ENCODE assay signal across 10 mouse cellular contexts in genomic region chrX:155625671-155626196, GRCm38 (mm10). TPM values are rescaled to one million over a fixed set of nuclear protein-coding genes. Genes with fewer than 3 reads are reported as not detected.
DNase-seq lines count a peak whose midpoint lies in the region; ATAC-seq and TF ChIP-seq lines count a peak whose summit lies in the region.
"Had no signal": no experiment of that assay in that cellular context is flagged by ENCODE, and none has a peak within 500 bp of the region (broad histone marks: within the 10 kb centered on the region; RNA-seq: fewer than 3 reads in every experiment).

No protein-coding gene starts in this region.

- H3K27me3 ChIP-seq in kidney, postnatal 0 days (ENCODE audit: insufficient read depth, low read length) = peaks cover 4% of the 10 kb centered on the region; the same call in 1 of the 2 replicates
- peaks cover 43% of the 10 kb centered on the region for H3K27me3 ChIP-seq in embryonic facial prominence, embryonic 12.5 days
- H3K27me3 ChIP-seq in hindbrain, embryonic 16.5 days (replicated peaks; ENCODE audit: control insufficient read depth, insufficient read depth, low read length) = no peaks in the 10 kb centered on the region

- no peak overlapping the region for H3K9ac ChIP-seq in kidney, postnatal 0 days (ENCODE audit: low read depth, low read length)
- H3K9ac ChIP-seq in embryonic facial prominence, embryonic 12.5 days = no peak overlapping the region
- 0 out of 2 replicates have a peak overlapping the region, but pooled peaks have one; percentile 31 for H3K9ac ChIP-seq in hindbrain, embryonic 16.5 days (ENCODE audit: low read depth, low read length)

- 0 out of 2 replicates have a peak, but pooled peaks cover 4% of the 10 kb centered on the region for H3K4me1 ChIP-seq in kidney, postnatal 0 days (replicated peaks; ENCODE audit: insufficient read depth, low read length)
- no peaks in the 10 kb centered on the region for H3K4me1 ChIP-seq in embryonic facial prominence, embryonic 12.5 days
- no peaks in the 10 kb centered on the region for H3K4me1 ChIP-seq in hindbrain, embryonic 16.5 days (ENCODE audit: control insufficient read depth, insufficient read depth, low read depth, low read length)

- peak overlapping the region; percentile 31; the same call in 1 of the 2 replicates for H3K4me2 ChIP-seq in kidney, postnatal 0 days (ENCODE audit: low read length)
- H3K4me2 ChIP-seq in embryonic facial prominence, embryonic 12.5 days (replicated peaks) = peak overlapping the region; percentile 33
- H3K4me2 ChIP-seq in hindbrain, embryonic 16.5 days (ENCODE audit: low read length) = peak overlapping the region; percentile 70

- WGBS in kidney, postnatal 0 days = 22% methylated on average over 13 of the region's 13 CpGs
- WGBS in embryonic facial prominence, embryonic 12.5 days = 14% methylated on average over 13 of the region's 13 CpGs
- WGBS in hindbrain, embryonic 16.5 days = 15% methylated on average over 13 of the region's 13 CpGs

- DNase-seq in kidney, postnatal 0 days (ENCODE audit: low spot score) = peak; percentile 50
- DNase-seq in kidney, adult 9 months = no peak
- peak; percentile 50 for DNase-seq in retina, postnatal 1 day
- no peak for DNase-seq in T-cell, adult 2 months (ENCODE audit: low spot score)
- no peak for DNase-seq in lung, adult 18-20 months
- DNase-seq in heart, postnatal 25 days (ENCODE audit: low spot score) = no peak
- DNase-seq: gastrocnemius, postnatal 10 days had no signal

- H3K4me3 ChIP-seq in kidney, postnatal 0 days (replicated peaks; ENCODE audit: low read depth, low read length) = no peak overlapping the region
- no peak overlapping the region for H3K4me3 ChIP-seq in embryonic facial prominence, embryonic 12.5 days
- peak overlapping the region; percentile 43 for H3K4me3 ChIP-seq in hindbrain, embryonic 16.5 days (ENCODE audit: low read length)

- no peaks in the 10 kb centered on the region for H3K9me3 ChIP-seq in kidney, postnatal 0 days (replicated peaks; ENCODE audit: low read length)
- no peaks in the 10 kb centered on the region for H3K9me3 ChIP-seq in embryonic facial prominence, embryonic 12.5 days
- H3K9me3 ChIP-seq in hindbrain, embryonic 16.5 days (ENCODE audit: control insufficient read depth, low read length) = no peaks in the 10 kb centered on the region

- intact Hi-C loops in heart, postnatal 25 days (cut with DNase I) = no loop called here

- no peak for TF ChIP-seq CTCF in kidney, postnatal 0 days (IDR thresholded peaks at IDR 0.05; ENCODE audit: low read depth)

- no peaks in the 10 kb centered on the region for H3K36me3 ChIP-seq in kidney, postnatal 0 days (ENCODE audit: insufficient read depth, low read length)
- H3K36me3 ChIP-seq in embryonic facial prominence, embryonic 12.5 days = no peaks in the 10 kb centered on the region
- H3K36me3 ChIP-seq in hindbrain, embryonic 16.5 days (ENCODE audit: control insufficient read depth, insufficient read depth, low read length) = no peaks in the 10 kb centered on the region

- ATAC-seq in kidney, postnatal 0 days (replicated peaks; ENCODE audit: low FRiP score, low read depth) = no peak
- no peak for ATAC-seq in embryonic facial prominence, embryonic 12.5 days (ENCODE audit: insufficient number of reproducible peaks, insufficient read depth, low FRiP score, low TSS enrichment)
- ATAC-seq in hindbrain, embryonic 16.5 days = no peak

- H3K27ac ChIP-seq in kidney, postnatal 0 days = no peak overlapping the region
- H3K27ac ChIP-seq in embryonic facial prominence, embryonic 12.5 days = no peak overlapping the region
- no peak overlapping the region for H3K27ac ChIP-seq in hindbrain, embryonic 16.5 days (ENCODE audit: low read depth, low read length)

RNA-seq across cellular contexts. Expression of gene Gm15155, which starts 1.2 kb away (rescaled TPM):
- polyA plus RNA-seq in kidney, postnatal 0 days (2015; fragmentation: Nextera tagmentation; extraction: Ambion mirVana) = not detected in 2 replicates
- not detected in 2 replicates for polyA plus RNA-seq in embryonic facial prominence, embryonic 12.5 days (2016; fragmentation: Nextera tagmentation; extraction: Ambion mirVana)
- 0.58 and 0.94 TPM in 2 replicates for polyA plus RNA-seq in hindbrain, embryonic 16.5 days (2015; fragmentation: Nextera tagmentation; extraction: Ambion mirVana)
- not detected for total RNA-seq in heart, postnatal 25 days (2021)
- total RNA-seq: gastrocnemius, postnatal 10 days had no signal
- polyA plus RNA-seq: liver, embryonic 16.5 days had no signal

RNA-seq across cellular contexts. Expression of gene Ptchd1, which starts 2.1 kb away (rescaled TPM):
- polyA plus RNA-seq in kidney, postnatal 0 days (2015; fragmentation: Nextera tagmentation; extraction: Ambion mirVana) = 0.73 and 0.83 TPM in 2 replicates
- 2.3 TPM in 2 replicates for polyA plus RNA-seq in embryonic facial prominence, embryonic 12.5 days (2016; fragmentation: Nextera tagmentation; extraction: Ambion mirVana)
- polyA plus RNA-seq in hindbrain, embryonic 16.5 days (2015; fragmentation: Nextera tagmentation; extraction: Ambion mirVana) = 12.6 and 13.9 TPM in 2 replicates
- total RNA-seq in heart, postnatal 25 days (2021) = under 1 TPM in 1 of 2 experiments, not detected in 1; 0.22 TPM
- polyA plus RNA-seq: liver, embryonic 16.5 days had no signal

Comparison
In these comparisons a context has a peak if more than half of its experiments do, and no peak if none do; other contexts are left out.
1. DNase-seq: peak in kidney, postnatal 0 days (single experiment) and retina, postnatal 1 day (single experiment); none in kidney, adult 9 months (single experiment), T-cell, adult 2 months (single experiment), lung, adult 18-20 months (0 of 2) and heart, postnatal 25 days (single experiment).
2. Peak in every context shown above with its lines, with median percentiles within 50 percentile points of each other: H3K4me2 ChIP-seq.